Mouse (Mus musculus) bone marrow, adult 2 months (tissue): ENCODE measurements around the gene Lsm4. TPM values are rescaled to one million over a fixed set of nuclear protein-coding genes. Genes with fewer than 3 reads are reported as not detected.

Source experiments
- H3K27ac ChIP-seq: fragments of 200-500 bp; 2 replicates; pipeline ENCODE4 v1.5.1; 2012; ENCODE audit warnings: low read depth, mild to moderate bottlenecking, control low read depth, inconsistent platforms, low read length; ENCODE audit not compliant: control insufficient read depth, poor library complexity, insufficient read depth
- H3K4me1 ChIP-seq: fragments of 200-500 bp; 2 replicates; pipeline ENCODE4 v1.6.1; 2011; ENCODE audit warnings: low read length; ENCODE audit not compliant: control insufficient read depth, insufficient read depth
- H3K4me3 ChIP-seq: fragments of 200-500 bp; replicated peaks from 2 replicates; pipeline ENCODE3; 2011; ENCODE audit warnings: mild to moderate bottlenecking, low read depth, low read length, control low read depth; ENCODE audit not compliant: control insufficient read depth
- CTCF ChIP-seq: fragments of 200-500 bp; IDR thresholded peaks from 2 replicates; pipeline ENCODE4 v1.5.1; 2011; ENCODE audit warnings: low read length, control low read depth; ENCODE audit not compliant: control insufficient read depth, insufficient read depth
- POLR2A ChIP-seq: fragments of 200-500 bp; IDR thresholded peaks from 2 replicates; pipeline ENCODE4 v1.6.1; 2011; ENCODE audit warnings: low read depth, mild to moderate bottlenecking, control low read depth, low read length, borderline replicate concordance; ENCODE audit not compliant: control insufficient read depth
- WGBS: fragments of 180-500 bp; shearing (Covaris S2); methylation state at CpG from one replicate; pipeline ENCODE4 v1.1.7; 2018; 5-methylcytosine and 5-hydroxymethylcytosine counted together
- polyA plus RNA-seq: library from polyadenylated mRNA; stranded (reverse); fragments of >200 nt; gene quantifications from 2 replicates; pipeline ENCODE4 v1.2.4, GENCODE M21; 2011; ENCODE audit warnings: low replicate concordance; ENCODE audit not compliant: missing spikeins, insufficient read depth, insufficient read length

Gene Lsm4
- polyA plus RNA-seq, 1 experiment, result 119 TPM

DNA sequence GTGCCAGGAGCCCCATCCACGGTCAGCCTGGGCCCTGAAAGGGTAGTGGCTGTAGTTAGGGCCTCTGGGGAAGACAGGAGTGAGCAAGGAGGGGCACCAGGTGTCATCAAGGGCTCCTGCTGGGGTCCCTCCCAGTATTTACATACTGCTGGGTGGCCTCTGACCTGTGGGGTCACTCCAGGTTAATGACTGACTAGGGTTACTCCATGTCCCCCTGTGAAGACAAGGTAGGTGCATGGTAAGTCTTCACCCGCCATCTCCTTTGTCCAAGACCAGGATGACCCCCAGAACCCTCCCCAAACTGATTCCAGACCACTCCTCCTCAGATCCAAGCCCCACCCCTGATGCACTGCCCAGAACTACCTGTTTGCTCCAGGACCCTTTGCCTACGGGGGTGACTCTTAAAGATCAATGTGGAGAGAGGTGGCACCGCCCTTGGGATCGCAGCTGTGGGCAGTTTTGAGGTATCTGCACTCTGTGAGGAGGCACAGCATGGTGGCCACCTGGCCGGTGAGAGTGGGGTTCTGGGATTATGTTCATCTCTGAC lies 40.6 kb upstream of the Lsm4 start, which contains the start of gene Gdf15:
Gene Gdf15, minus strand, starts transcription at position 111 of the 547 bp plus-strand sequence.
- peaks cover 14% of the 10 kb centered on the region for H3K4me1 ChIP-seq
- H3K4me3 ChIP-seq, result no peak within 1 kb of the TSS
- 88% methylated on average over 6 of the region's 6 CpGs for WGBS
- no peak within 1 kb of the TSS for H3K27ac ChIP-seq
- TF ChIP-seq POLR2A (no peak), CTCF (no peak)

DNA sequence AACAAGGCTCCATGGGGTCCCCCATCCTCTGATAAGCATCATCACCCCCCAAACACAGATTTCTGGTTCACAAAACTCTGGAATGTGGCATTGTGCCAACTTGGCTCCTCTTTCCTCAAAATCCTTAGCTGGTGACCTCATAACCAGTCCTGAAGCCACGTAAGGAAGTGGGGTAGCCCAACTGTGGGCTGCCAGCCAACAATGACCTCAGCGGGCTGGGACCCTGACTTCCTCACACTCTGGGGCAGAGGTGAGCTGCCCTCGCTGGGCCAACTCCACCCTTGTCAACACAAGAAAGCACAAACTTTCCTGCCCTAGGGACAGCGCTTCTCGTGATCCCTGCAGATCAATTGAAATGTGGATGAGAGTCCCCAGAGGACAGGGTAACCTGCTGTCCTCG lies 39.0 kb upstream of the Lsm4 start:
- WGBS, result 28% methylated on average over 6 of the region's 6 CpGs
- Histone ChIP-seq H3K27ac (no peak overlapping the region), H3K4me1 (peaks cover 14% of the 10 kb centered on the region)

DNA sequence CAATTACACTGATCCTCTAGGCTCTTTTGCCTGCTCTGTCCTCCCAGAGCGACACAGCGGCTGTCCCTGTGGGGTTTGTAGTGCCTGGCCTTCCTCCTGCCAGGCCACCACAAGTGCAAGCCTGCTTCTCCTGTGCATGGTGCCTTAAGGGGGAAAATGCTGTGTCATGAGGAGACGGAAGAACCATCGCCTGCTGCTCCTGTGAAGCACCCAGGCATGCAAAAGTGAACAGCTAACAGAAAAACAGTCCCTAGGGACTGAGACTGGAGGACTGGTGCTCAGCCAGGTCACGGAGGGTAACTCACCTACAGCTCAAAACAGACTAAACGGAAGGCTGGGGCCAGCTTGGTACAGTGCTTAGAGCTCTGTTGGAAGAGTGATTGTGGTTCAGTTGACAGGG lies 37.5 kb upstream of the Lsm4 start:
- WGBS, result 4% methylated on average over 6 of the region's 6 CpGs
- Histone ChIP-seq H3K27ac (peak overlapping the region; percentile 74), H3K4me3 (no peak overlapping the region), H3K4me1 (peaks cover 13% of the 10 kb centered on the region)
- TF ChIP-seq CTCF, result no peak
- TF ChIP-seq POLR2A, result no peak

More for the DNA sequence above, 39.0 kb upstream of the Lsm4 start:
- no peak for TF ChIP-seq POLR2A
- no peak for TF ChIP-seq CTCF
- no peak overlapping the region for H3K4me3 ChIP-seq

DNA sequence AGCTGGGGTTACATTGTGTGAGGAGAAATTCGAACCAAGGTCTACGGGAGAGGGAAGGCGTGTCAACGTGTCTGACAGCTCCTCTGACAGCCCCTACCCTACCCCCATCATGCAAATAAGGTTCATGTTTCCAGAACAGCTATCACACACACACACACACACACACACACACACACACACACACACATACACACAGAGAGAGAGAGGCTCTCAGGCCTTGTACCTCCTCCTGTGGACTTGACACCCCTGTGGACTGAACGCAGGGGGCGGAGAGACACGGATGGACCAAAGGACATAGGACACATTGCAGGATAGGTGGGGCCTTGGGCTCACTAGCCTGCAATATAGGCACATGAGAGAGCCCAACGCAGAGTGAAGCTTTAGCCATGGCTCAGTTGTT lies 36.2 kb upstream of the Lsm4 start:
- WGBS, result 65% methylated on average over 8 of the region's 8 CpGs
- no peak overlapping the region for H3K4me3 ChIP-seq
- peak overlapping the region; percentile 3; the same call in 1 of the 2 replicates for H3K27ac ChIP-seq
- TF ChIP-seq CTCF (no peak), POLR2A (no peak)
- H3K4me1 ChIP-seq, result peaks cover 13% of the 10 kb centered on the region

DNA sequence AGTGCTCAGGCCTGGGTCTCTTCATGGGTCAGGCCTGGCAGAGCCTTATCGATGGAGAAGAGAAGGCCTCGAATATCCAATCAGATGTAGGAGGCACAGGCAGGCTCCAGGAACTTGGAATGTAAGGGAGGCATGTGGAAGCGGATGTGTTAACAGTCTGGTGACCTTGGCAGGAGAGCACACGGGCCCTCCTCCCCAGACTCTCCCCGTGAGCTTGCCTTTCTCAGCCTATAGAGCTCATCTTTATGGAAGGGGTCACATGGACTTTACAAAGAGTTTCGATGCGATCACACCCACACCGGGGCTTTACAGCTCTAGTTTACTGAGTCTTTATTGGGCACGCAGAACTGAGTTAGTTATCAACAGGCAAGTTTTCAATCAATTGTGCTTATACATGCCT lies 34.3 kb upstream of the Lsm4 start:
- peaks cover 13% of the 10 kb centered on the region for H3K4me1 ChIP-seq
- H3K4me3 ChIP-seq, result no peak overlapping the region
- 81% methylated on average over 9 of the region's 9 CpGs for WGBS
- no peak for TF ChIP-seq POLR2A
- no peak for TF ChIP-seq CTCF
- H3K27ac ChIP-seq, result no peak overlapping the region

DNA sequence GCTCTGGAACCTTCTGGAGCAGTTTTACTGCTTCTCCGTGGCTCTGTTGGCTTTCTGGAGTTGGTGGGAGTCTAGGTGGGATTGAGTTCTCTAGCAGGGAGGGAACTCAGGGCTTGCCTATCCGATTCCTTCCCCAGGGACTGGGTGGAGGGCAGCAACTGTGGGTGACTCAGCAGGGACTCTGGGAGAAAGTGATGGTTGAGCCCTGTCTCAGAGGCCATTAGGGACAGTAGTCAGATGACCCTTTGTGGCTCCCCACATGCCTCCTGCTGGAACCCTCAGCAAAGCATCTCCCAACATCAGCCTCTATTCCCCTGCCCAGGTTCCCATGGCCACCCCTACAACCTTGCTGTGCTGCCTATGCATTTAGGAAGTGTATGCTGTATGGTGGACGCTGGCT lies 30.0 kb upstream of the Lsm4 start:
- Histone ChIP-seq H3K4me1 (no peaks in the 10 kb centered on the region), H3K4me3 (no peak overlapping the region), H3K27ac (no peak overlapping the region)
- TF ChIP-seq CTCF, result no peak
- TF ChIP-seq POLR2A, result no peak
- WGBS, result 69% methylated on average over 3 of the region's 3 CpGs

DNA sequence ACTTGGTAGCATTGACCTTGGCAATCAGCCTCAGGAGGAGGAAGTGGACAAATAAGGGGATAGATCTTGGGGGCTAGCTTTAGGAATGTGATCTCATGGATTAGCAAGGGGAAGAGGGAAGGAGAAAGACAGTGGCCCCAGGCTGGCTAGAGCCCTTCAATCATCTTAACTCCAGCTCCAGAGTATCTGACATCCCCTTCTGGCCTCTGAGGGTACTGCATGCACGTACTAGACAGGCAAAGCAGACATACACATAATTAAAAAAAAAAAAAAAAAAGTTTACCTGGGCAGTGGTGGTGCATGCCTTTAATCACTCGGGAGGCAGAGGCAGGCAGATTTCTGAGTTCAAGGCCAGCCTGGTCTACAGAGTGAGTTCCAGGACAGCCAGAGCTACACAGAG lies 29.0 kb upstream of the Lsm4 start:
- Histone ChIP-seq H3K4me3 (no peak overlapping the region), H3K27ac (no peak overlapping the region), H3K4me1 (no peaks in the 10 kb centered on the region)
- TF ChIP-seq CTCF (no peak), POLR2A (no peak)
- 77% methylated on average over 2 of the region's 2 CpGs for WGBS

DNA sequence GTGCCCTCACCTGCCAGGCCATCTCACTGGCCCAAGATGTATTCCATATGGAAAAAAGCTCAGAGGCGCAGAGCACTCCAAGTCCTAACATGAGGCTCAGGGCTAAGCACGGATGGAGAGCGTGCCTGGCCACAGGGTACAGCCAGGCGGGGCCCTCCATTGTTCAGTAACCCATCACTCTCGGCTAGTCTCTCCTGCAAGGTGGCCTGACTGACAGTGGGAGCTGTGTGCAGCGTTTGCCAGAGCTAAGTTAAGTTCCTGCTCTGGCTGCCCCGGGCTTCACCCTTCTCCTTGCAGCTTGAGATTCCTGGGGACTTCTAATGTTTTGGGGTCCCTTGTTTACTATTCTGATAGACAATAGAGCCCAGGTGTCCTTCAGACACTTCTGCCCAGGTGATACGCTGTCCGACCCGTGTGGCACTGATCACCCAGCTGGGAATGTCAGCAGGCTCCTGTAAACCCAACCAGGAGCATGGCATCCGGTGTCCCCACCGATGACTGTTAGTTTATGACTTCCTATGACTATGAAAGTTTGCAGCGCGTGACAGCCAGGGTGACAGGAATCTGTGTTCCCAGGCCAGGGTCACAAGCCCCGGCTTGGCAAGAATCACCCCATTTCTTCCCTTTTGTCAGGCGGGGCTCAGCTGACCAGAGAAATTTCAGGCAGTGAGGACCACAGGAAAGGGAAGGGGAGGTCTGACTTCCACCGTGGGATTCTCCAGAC lies 27.4 kb upstream of the Lsm4 start:
- WGBS, result 32% methylated on average over 17 of the region's 17 CpGs
- H3K4me1 ChIP-seq, result no peaks in the 10 kb centered on the region
- TF ChIP-seq CTCF (no peak), POLR2A (no peak)
- peak overlapping the region; percentile 15 for H3K27ac ChIP-seq
- no peak overlapping the region for H3K4me3 ChIP-seq
